Mouse (Mus musculus) cortical plate, adult 2 months (tissue): ENCODE data around the gene Camta1.

Experiments
- CTCF ChIP-seq: fragments of 200-500 bp; IDR thresholded peaks from 2 replicates; pipeline ENCODE4 v1.5.1; 2011; ENCODE audit warnings: mild to moderate bottlenecking, control low read depth, low read length; ENCODE audit not compliant: insufficient read depth; ENCODE audit errors: extremely low read depth
- POLR2A ChIP-seq: fragments of 200-500 bp; IDR thresholded peaks from 2 replicates; pipeline ENCODE4 v1.6.1; 2011; ENCODE audit warnings: mild to moderate bottlenecking, low read length, control low read depth; ENCODE audit not compliant: insufficient read depth; ENCODE audit errors: extremely low read depth

DNA sequence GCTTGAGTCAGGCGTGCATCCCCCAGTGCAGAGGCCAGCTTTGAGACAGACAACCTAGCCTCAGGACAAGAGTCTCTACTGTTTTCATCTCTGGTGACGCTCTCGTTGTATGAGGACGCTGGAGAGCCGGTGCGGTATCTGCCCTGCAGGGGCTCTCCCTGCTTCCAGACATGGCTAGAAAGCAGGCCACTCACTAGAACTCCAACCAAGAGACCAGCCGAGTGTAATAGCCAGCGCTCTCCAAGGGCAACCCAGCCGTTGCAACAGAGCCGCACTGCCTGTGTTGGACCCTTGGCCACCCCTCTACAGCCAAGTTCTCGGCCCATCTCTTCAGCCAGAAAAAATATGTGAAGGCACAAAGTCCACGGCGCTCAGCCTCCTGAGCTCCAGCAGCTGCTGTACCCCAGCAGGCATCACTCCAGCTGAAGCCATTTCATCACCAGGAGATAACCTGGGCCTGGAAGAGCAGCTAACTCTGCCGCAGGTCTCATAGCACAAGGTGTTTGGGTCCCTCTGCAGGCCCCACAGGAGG, 443.3 kb downstream of the Camta1 start:
- TF ChIP-seq POLR2A (no peak), CTCF (no peak)
